Mouse (Mus musculus): Measurements from ENCODE around the gene Soat2.

GRCm38 (mm10) chr15:102101672-102102541 is 48.4 kb upstream of the Soat2 start:
- TF ChIP-seq MAX (IDR thresholded peaks at IDR 0.05; ENCODE audit: low read depth): no peak
- no peak for TF ChIP-seq TCF12 (IDR thresholded peaks at IDR 0.05; ENCODE audit: insufficient read depth, poor library complexity, severe bottlenecking)
- TF ChIP-seq SRF (IDR thresholded peaks at IDR 0.05; ENCODE audit: control insufficient read depth, insufficient read length, low read depth): no peak
- TF ChIP-seq USF1 (IDR thresholded peaks at IDR 0.05; ENCODE audit: low read depth): no peak
- no peak for TF ChIP-seq REST (IDR thresholded peaks at IDR 0.05; ENCODE audit: insufficient read depth, insufficient read length)
- no peak for TF ChIP-seq E2F4 (IDR thresholded peaks at IDR 0.05; ENCODE audit: insufficient read depth)
- peak; percentile 21 for TF ChIP-seq POLR2A (IDR thresholded peaks at IDR 0.05; ENCODE audit: insufficient read length, low read depth)
- peak in 1 of 3 experiments; percentile 2 for TF ChIP-seq MYOD1 (IDR thresholded peaks at IDR 0.05; ENCODE audit: control insufficient read depth in 1 of 3, insufficient read length in 2 of 3, low read depth in 2 of 3)
- no peak for TF ChIP-seq CEBPB (IDR thresholded peaks at IDR 0.05; ENCODE audit: insufficient read depth, poor library complexity, severe bottlenecking)
